Mouse (Mus musculus) cortical plate, adult 2 months (tissue): ENCODE measurements around the gene Prph.

ENCODE experiments used
- CTCF ChIP-seq: fragments of 200-500 bp; IDR thresholded peaks from 2 replicates; pipeline ENCODE4 v1.5.1; 2011; ENCODE audit warnings: mild to moderate bottlenecking, control low read depth, low read length; ENCODE audit not compliant: insufficient read depth; ENCODE audit errors: extremely low read depth
- POLR2A ChIP-seq: fragments of 200-500 bp; IDR thresholded peaks from 2 replicates; pipeline ENCODE4 v1.6.1; 2011; ENCODE audit warnings: mild to moderate bottlenecking, low read length, control low read depth; ENCODE audit not compliant: insufficient read depth; ENCODE audit errors: extremely low read depth

DNA sequence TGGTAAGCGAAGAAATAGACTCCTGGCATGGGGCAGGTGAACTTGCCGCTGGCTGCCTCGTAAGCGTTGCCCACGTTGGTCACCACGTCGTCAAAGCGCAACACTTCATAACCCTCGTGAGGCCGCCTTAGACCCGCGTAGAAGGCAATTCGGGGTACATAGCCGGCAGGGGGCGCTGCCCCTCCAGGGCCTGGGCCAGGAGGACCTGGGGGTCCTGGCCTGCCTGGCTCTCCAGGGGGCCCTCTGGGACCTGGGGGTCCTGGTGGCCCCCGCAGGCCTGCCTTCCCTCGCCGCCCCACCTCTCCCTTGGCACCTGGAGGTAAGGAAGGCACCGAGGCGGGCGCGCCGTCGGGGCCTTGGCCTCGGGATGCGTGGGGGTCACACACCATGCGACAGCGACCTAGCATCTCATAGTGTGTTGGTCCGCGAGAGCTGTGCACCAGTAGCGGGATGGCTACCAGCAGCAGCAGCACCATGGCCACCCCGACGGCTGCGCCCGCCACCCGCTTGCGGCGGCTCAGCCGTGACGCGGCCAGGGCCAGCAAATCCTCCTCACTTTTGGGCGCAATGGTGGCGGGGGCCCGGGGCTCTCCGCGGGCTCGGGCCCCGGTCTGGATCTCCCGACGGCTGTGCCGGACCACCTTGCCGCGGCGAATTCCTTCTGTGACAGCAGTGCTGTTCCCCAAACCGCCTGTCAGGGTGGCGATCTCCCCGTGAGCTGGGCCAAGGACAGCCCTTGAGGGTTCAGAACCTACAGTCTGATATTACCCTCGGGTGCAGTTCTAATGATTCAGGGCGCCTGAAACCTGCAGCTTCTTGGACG lies 32.5 kb downstream of the Prph start, which contains the start of gene C1ql4:
- no peak for TF ChIP-seq CTCF
- no peak for TF ChIP-seq POLR2A
